Mouse (Mus musculus): Measurements from ENCODE around the gene Clcn6. TPM values are rescaled to one million over a fixed set of nuclear protein-coding genes. Genes with fewer than 3 reads are reported as not detected.
"Not testable (repeated sequence)": the region's sequence is repeated elsewhere in the genome, so short reads cannot be mapped to it uniquely, and the experiment has no call there.

The Clcn6 gene
- polyA plus RNA-seq, 1 experiment from 2014 or later = 29.1 TPM

GRCm38 (mm10) chr4:148050396-148050914, 11.8 kb upstream of the Clcn6 start:
- ATAC-seq (ENCODE audit: low FRiP score, low read depth); H3K4me2 ChIP-seq (replicated peaks); H3K9me3 ChIP-seq; H3K4me1 ChIP-seq; H3K27me3 ChIP-seq (replicated peaks); H3K27ac ChIP-seq; H3K4me3 ChIP-seq; H3K9ac ChIP-seq: not testable (repeated sequence)
- peaks cover 82% of the 10 kb centered on the region for H3K36me3 ChIP-seq
- whole genome bisulfite sequencing = 95% methylated on average over 3 of the region's 3 CpGs

GRCm38 (mm10) chr4:148046450-148047031, 7.9 kb upstream of the Clcn6 start:
- WGBS = 80% methylated on average over 4 of the region's 4 CpGs
- H3K4me3 ChIP-seq = no peak overlapping the region
- H3K9ac ChIP-seq = no peak overlapping the region
- H3K27ac ChIP-seq = no peak overlapping the region
- H3K4me2 ChIP-seq (replicated peaks) = no peak overlapping the region
- no peaks in the 10 kb centered on the region for H3K9me3 ChIP-seq
- H3K27me3 ChIP-seq (replicated peaks) = no peaks in the 10 kb centered on the region
- H3K36me3 ChIP-seq = peaks cover 67% of the 10 kb centered on the region
- ATAC-seq (ENCODE audit: low FRiP score, low read depth) = no peak
- peaks cover 18% of the 10 kb centered on the region for H3K4me1 ChIP-seq

- Histone ChIP-seq H3K4me2 (replicated peaks) (no peak overlapping the region), H3K4me1 (peaks cover 42% of the 10 kb centered on the region), H3K27ac (no peak overlapping the region), H3K36me3 (peaks cover 44% of the 10 kb centered on the region), H3K9me3 (no peaks in the 10 kb centered on the region), H3K4me3 (no peak overlapping the region), H3K9ac (no peak overlapping the region), H3K27me3 (replicated peaks) (no peaks in the 10 kb centered on the region)
- ATAC-seq (ENCODE audit: low FRiP score, low read depth) = no peak
- WGBS = 84% methylated on average over 2 of the region's 2 CpGs
Observed at GRCm38 (mm10) chr4:148044113-148044512, 5.5 kb upstream of the Clcn6 start.

- not testable (repeated sequence) for H3K4me3 ChIP-seq; H3K9ac ChIP-seq; ATAC-seq (ENCODE audit: low FRiP score, low read depth); H3K9me3 ChIP-seq; H3K27ac ChIP-seq; H3K27me3 ChIP-seq (replicated peaks)
- 86% methylated on average over 7 of the region's 8 CpGs for WGBS
- Histone ChIP-seq H3K36me3 (peaks cover 36% of the 10 kb centered on the region), H3K4me2 (replicated peaks) (peak overlapping the region; percentile 89; the same call in 1 of the 2 replicates), H3K4me1 (peaks cover 42% of the 10 kb centered on the region)
Observed at GRCm38 (mm10) chr4:148043327-148043726, 4.7 kb upstream of the Clcn6 start.

GRCm38 (mm10) chr4:148041611-148042191, 3.1 kb upstream of the Clcn6 start:
- Histone ChIP-seq H3K9me3 (no peaks in the 10 kb centered on the region), H3K4me3 (peak overlapping the region; percentile 45), H3K4me1 (peaks cover 49% of the 10 kb centered on the region), H3K27me3 (replicated peaks) (no peaks in the 10 kb centered on the region), H3K9ac (peak overlapping the region; percentile 64), H3K36me3 (peaks cover 27% of the 10 kb centered on the region), H3K27ac (peak overlapping the region; percentile 68; the same call in 1 of the 2 replicates), H3K4me2 (replicated peaks) (peak overlapping the region; percentile 89)
- ATAC-seq (ENCODE audit: low FRiP score, low read depth) = no peak
- WGBS = 5% methylated on average over 16 of the region's 16 CpGs

- peaks cover 31% of the 10 kb centered on the region for H3K36me3 ChIP-seq
- H3K9me3 ChIP-seq = no peaks in the 10 kb centered on the region
- peak; percentile 39 for ATAC-seq (ENCODE audit: low FRiP score, low read depth)
- H3K4me2 ChIP-seq (replicated peaks) = peak overlapping the region; percentile 89
- H3K4me1 ChIP-seq = peaks cover 49% of the 10 kb centered on the region
- H3K27ac ChIP-seq = peak overlapping the region; percentile 68
- under 1% methylated on average over 19 of the region's 19 CpGs for WGBS
- H3K4me3 ChIP-seq = peak overlapping the region; percentile 45
- H3K27me3 ChIP-seq (replicated peaks) = no peaks in the 10 kb centered on the region
- peak overlapping the region; percentile 64 for H3K9ac ChIP-seq
Observed at GRCm38 (mm10) chr4:148040933-148041610, 2.5 kb upstream of the Clcn6 start.

GRCm38 (mm10) chr4:148040029-148040830, 1.6 kb upstream of the Clcn6 start:
- no peak for ATAC-seq (ENCODE audit: low FRiP score, low read depth)
- Histone ChIP-seq H3K4me1 (peaks cover 49% of the 10 kb centered on the region), H3K4me3 (peak overlapping the region; percentile 45), H3K36me3 (peaks cover 31% of the 10 kb centered on the region), H3K9ac (peak overlapping the region; percentile 64), H3K27ac (peak overlapping the region; percentile 68; the same call in 1 of the 2 replicates), H3K4me2 (replicated peaks) (peak overlapping the region; percentile 89), H3K9me3 (no peaks in the 10 kb centered on the region), H3K27me3 (replicated peaks) (no peaks in the 10 kb centered on the region)
- WGBS = 62% methylated on average over 15 of the region's 15 CpGs

- Histone ChIP-seq H3K4me2 (replicated peaks) (peak overlapping the region; percentile 89), H3K27ac (peak overlapping the region; percentile 53; the same call in 1 of the 2 replicates), H3K27me3 (replicated peaks) (no peaks in the 10 kb centered on the region), H3K36me3 (peaks cover 31% of the 10 kb centered on the region), H3K4me1 (peaks cover 49% of the 10 kb centered on the region), H3K9me3 (no peaks in the 10 kb centered on the region), H3K9ac (peak overlapping the region; percentile 67), H3K4me3 (peak overlapping the region; percentile 87)
- no peak; the same call in 1 of the 2 replicates for ATAC-seq (ENCODE audit: low FRiP score, low read depth)
- WGBS = 21% methylated on average over 19 of the region's 19 CpGs
Observed at GRCm38 (mm10) chr4:148039254-148040028, 820 bp upstream of the Clcn6 start.

GRCm38 (mm10) chr4:148038079-148038599, 482 bp downstream of the Clcn6 start:
- Histone ChIP-seq H3K27ac (peak overlapping the region; percentile 77), H3K4me3 (peak overlapping the region; percentile 87), H3K4me2 (replicated peaks) (peak overlapping the region; percentile 63), H3K9ac (peak overlapping the region; percentile 76), H3K27me3 (replicated peaks) (no peaks in the 10 kb centered on the region), H3K9me3 (no peaks in the 10 kb centered on the region), H3K4me1 (peaks cover 47% of the 10 kb centered on the region), H3K36me3 (peaks cover 26% of the 10 kb centered on the region)
- 7% methylated on average over 26 of the region's 26 CpGs for WGBS
- ATAC-seq (ENCODE audit: low FRiP score, low read depth) = no peak

GRCm38 (mm10) chr4:148035440-148035839, 3.2 kb downstream of the Clcn6 start:
- H3K27me3 ChIP-seq (replicated peaks) = no peaks in the 10 kb centered on the region

GRCm38 (mm10) chr4:148033858-148034410, 4.7 kb downstream of the Clcn6 start:
- 59% methylated on average over 7 of the region's 7 CpGs for WGBS
- H3K36me3 ChIP-seq = peaks cover 27% of the 10 kb centered on the region
- H3K9ac ChIP-seq = no peak overlapping the region
- no peak overlapping the region for H3K27ac ChIP-seq
- no peak overlapping the region for H3K4me2 ChIP-seq (replicated peaks)
- ATAC-seq (ENCODE audit: low FRiP score, low read depth) = no peak
- H3K27me3 ChIP-seq (replicated peaks) = no peaks in the 10 kb centered on the region
- peaks cover 7% of the 10 kb centered on the region for H3K4me1 ChIP-seq
- no peak overlapping the region for H3K4me3 ChIP-seq
- no peaks in the 10 kb centered on the region for H3K9me3 ChIP-seq

More at GRCm38 (mm10) chr4:148035440-148035839, 3.2 kb downstream of the Clcn6 start:
- H3K9me3 ChIP-seq = no peaks in the 10 kb centered on the region
- no peak overlapping the region for H3K27ac ChIP-seq
- H3K36me3 ChIP-seq = peaks cover 20% of the 10 kb centered on the region; the same call in 1 of the 2 replicates
- 89% methylated on average over 3 of the region's 3 CpGs for WGBS
- H3K4me3 ChIP-seq = no peak overlapping the region
- no peak for ATAC-seq (ENCODE audit: low FRiP score, low read depth)
- no peak overlapping the region for H3K4me2 ChIP-seq (replicated peaks)
- no peak overlapping the region for H3K9ac ChIP-seq
- H3K4me1 ChIP-seq = peaks cover 20% of the 10 kb centered on the region

Measured in neural tube, embryonic 12.5 days (tissue).